Mouse (Mus musculus) limb, embryonic 10.5 days (tissue): ENCODE measurements at regions not wholly inside any gene's neighbourhood (a gene's known extent, or its start where the extent isn't known, plus 50 kb on each side); places are given as distances from the start of the nearest gene placed in this dataset.
A peak's percentile ranks its signal among the peaks of the same experiment; 100 is the strongest.

ENCODE experiments used
- DNase-seq: peaks from one replicate; pipeline ENCODE4 v3.0.0-alpha.2; 2017; ENCODE audit warnings: low spot score
- H3K27ac ChIP-seq: fragments of 300-500 bp; sonication (generic); 2 replicates; pipeline ENCODE4 v1.5.1; 2016; ENCODE audit warnings: mild to moderate bottlenecking
- H3K27me3 ChIP-seq: fragments of 300-500 bp; sonication (generic); 2 replicates; pipeline ENCODE4 v1.6.1; 2016; ENCODE audit warnings: low read depth, mild to moderate bottlenecking; ENCODE audit not compliant: poor library complexity, severe bottlenecking
- H3K36me3 ChIP-seq: fragments of 300-500 bp; sonication (generic); 2 replicates; pipeline ENCODE4 v1.6.1; 2016; ENCODE audit warnings: mild to moderate bottlenecking, moderate library complexity
- H3K4me1 ChIP-seq: fragments of 300-500 bp; sonication (generic); 2 replicates; pipeline ENCODE4 v1.6.1; 2016
- H3K4me3 ChIP-seq: fragments of 300-500 bp; sonication (generic); 2 replicates; pipeline ENCODE4 v1.5.1; 2016; ENCODE audit warnings: mild to moderate bottlenecking, moderate library complexity
- H3K9me3 ChIP-seq: fragments of 300-500 bp; sonication (generic); replicated peaks from 2 replicates; pipeline ENCODE4 v1.6.1; 2016; ENCODE audit warnings: mild to moderate bottlenecking
- WGBS: fragments of 180-500 bp; shearing (Covaris S2); methylation state at CpG from one replicate; pipeline ENCODE4 v1.1.7; 2016; 5-methylcytosine and 5-hydroxymethylcytosine counted together

DNA sequence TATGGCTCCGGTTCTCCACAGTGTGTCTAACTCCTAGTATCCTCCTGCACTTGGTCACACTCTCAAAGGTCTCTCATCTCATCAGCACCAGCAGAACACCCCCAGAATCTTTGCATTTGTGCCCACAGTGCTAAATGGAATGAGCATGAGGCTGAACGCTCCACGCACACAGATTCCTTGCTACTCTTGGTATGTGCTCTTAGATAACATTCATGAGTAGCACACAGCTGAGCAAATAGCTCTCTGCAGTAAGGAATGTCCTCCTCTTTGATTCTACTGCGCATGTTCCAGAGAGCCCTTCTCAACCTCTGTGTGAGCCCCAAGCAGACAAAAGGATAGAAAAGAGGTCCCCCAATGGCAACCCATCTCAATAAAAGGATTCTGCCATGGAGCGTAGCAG, 326.1 kb upstream of the Zfp637 start:
- 91% methylated on average over 5 of the region's 5 CpGs for WGBS
- Histone ChIP-seq H3K4me3 (no peak overlapping the region), H3K9me3 (no peaks in the 10 kb centered on the region), H3K27ac (no peak overlapping the region), H3K36me3 (no peaks in the 10 kb centered on the region), H3K4me1 (no peaks in the 10 kb centered on the region), H3K27me3 (no peaks in the 10 kb centered on the region)
- no peak for DNase-seq

DNA sequence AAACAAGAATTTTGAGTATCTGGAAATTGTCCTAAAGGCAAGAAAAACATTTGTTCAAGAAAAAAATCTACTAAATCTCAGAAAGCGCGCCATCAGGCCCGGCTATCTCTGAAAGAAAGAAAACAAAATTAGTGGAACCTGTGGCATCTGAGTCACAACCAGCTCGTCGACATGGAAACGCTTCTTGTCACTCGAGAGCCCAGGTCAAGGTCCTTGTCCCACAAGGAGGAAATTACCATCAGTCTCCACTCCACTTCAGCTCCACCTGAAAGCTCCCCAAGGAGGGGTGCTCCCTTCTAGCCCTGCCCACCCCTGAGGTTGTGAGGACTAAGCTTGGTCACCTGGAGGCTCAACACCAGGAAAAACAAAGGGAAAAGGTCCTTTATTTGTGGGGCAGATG, 324.1 kb upstream of the Zfp637 start:
- H3K27me3 ChIP-seq, result no peaks in the 10 kb centered on the region
- H3K36me3 ChIP-seq, result no peaks in the 10 kb centered on the region
- H3K4me3 ChIP-seq, result no peak overlapping the region
- H3K27ac ChIP-seq, result no peak overlapping the region
- DNase-seq, result no peak
- H3K9me3 ChIP-seq, result no peaks in the 10 kb centered on the region
- 86% methylated on average over 7 of the region's 7 CpGs for WGBS
- H3K4me1 ChIP-seq, result no peaks in the 10 kb centered on the region

DNA sequence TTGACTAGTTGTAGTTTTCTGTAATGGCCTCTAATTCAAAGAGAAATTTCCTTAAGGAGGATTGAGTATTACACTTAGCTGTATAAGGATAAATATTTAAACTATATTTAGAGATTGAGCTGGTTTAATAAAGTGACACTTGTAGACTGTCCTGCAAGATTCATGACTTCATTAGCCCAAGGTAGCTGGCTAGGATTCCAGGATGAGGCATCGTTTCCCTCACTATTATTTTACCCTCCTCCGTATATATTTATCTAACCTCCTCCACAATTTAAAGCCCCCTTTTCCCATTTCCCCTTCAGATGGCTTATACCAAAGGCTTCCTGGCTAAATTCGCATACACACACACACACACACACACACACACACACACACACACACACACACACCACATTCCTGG, 322.0 kb upstream of the Zfp637 start:
- Histone ChIP-seq H3K36me3 (no peaks in the 10 kb centered on the region), H3K27me3 (no peaks in the 10 kb centered on the region), H3K4me1 (no peaks in the 10 kb centered on the region), H3K4me3 (no peak overlapping the region), H3K27ac (no peak overlapping the region), H3K9me3 (no peaks in the 10 kb centered on the region)
- 83% methylated on average over 3 of the region's 3 CpGs for WGBS
- no peak for DNase-seq

DNA sequence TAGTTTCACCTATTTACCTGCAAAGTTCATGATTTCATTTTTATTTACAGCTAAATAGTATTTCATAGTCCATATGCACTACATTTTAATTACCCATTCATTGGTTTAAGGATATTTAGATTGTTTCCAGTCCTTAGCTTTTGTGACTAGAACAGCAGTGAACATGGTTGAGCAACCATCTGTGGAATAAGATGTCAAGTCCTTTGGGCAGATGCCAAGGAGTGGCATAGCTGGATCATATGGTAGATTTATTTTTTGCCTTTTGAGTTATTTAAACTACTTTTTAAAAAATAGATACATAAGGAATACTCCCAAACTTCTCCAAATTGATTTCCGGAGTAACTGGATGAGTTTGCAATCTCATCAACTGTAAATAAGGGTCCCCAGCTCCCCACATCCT, 321.5 kb upstream of the Zfp637 start:
- Histone ChIP-seq H3K4me1 (no peaks in the 10 kb centered on the region), H3K27ac (no peak overlapping the region), H3K27me3 (no peaks in the 10 kb centered on the region), H3K36me3 (no peaks in the 10 kb centered on the region), H3K4me3 (no peak overlapping the region), H3K9me3 (no peaks in the 10 kb centered on the region)
- 94% methylated on average over 1 of the region's 1 CpGs for whole genome bisulfite sequencing
- no peak for DNase-seq

DNA sequence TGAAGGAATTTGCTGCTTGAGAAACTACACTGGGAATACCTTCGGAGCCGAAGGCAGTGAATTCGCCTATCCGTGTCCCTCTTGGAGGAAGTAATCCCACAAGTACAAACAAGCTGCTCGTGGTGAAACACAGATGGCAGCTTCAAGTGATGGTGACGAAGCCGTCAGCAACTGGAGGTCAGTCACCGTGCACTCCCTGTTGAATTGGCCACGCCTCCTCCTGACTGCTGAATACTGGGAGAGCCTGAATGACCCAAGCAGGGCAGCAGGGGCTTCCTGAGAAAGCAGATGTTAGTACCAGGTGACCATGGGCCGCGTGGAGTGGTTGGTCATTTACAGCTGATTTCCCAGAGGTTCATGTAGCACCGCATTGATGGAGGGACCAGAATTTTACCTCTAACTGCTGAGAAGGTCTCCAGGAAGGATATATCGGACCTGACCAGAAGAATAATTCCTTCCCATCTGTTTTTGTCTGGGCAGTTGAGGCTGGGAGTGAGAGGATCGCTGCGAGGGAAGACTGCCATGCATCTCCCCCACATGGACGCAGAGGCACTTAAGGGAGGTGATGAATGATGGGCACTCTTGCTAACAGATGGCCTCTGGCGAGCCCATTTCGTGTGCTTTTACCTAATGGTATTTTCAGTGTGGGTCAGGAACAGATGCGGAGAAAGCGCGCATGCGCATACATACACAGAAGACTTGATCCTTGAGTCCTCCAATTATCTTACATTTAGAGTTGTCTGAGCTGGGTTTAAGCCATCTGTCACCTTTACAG, 314.6 kb upstream of the Zfp637 start:
- Histone ChIP-seq H3K4me3 (0 out of 2 replicates have a peak overlapping the region, but pooled peaks have one; percentile 4), H3K36me3 (no peaks in the 10 kb centered on the region), H3K27ac (peak overlapping the region; percentile 27), H3K27me3 (no peaks in the 10 kb centered on the region), H3K9me3 (no peaks in the 10 kb centered on the region), H3K4me1 (peaks cover 18% of the 10 kb centered on the region)
- DNase-seq, result peak; percentile 66
- WGBS, result 42% methylated on average over 22 of the region's 22 CpGs

DNA sequence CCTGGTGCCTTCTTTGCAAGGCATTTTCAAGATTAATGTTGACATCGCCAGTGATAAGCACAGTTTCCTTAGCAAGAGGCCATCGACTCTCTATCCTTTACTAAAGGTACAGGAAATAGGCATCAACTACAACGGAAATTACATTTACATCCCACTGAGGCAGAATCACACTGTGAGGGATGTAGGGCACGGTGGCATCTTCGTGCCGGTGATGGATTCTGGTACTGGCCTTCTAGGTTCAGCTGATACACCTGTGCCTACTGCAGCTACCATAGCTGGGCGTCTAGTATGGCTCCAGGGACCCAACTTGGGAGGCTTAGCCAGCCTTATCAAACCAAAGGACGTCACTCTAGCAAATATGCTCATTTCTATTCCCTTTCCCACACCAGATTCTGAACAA, 313.5 kb upstream of the Zfp637 start:
- no peaks in the 10 kb centered on the region for H3K36me3 ChIP-seq
- H3K9me3 ChIP-seq, result no peaks in the 10 kb centered on the region
- peaks cover 18% of the 10 kb centered on the region for H3K4me1 ChIP-seq
- H3K27ac ChIP-seq, result no peak overlapping the region
- no peak overlapping the region for H3K4me3 ChIP-seq
- H3K27me3 ChIP-seq, result no peaks in the 10 kb centered on the region
- WGBS, result 84% methylated on average over 8 of the region's 8 CpGs
- DNase-seq, result no peak

DNA sequence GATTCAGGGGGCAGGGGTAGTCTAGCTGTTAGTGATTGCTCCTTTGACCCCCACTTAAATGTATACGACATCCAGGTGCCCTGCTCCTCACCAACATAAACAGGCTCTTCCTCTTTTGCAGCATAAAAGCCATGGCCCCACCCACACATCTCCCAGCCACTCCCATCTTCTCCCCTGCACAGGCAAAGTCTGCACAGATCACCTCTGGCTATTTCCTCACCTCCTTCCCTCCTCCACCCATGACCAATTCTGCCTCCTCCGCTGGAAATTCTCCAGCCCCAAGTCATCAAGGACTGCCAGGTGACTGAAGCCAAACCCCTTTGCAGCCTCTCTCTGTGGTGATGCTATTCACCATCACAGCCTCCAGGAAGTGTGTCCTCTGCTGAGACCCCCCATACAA, 306.8 kb upstream of the Zfp637 start:
- no peaks in the 10 kb centered on the region for H3K36me3 ChIP-seq
- peaks cover 11% of the 10 kb centered on the region for H3K4me1 ChIP-seq
- no peaks in the 10 kb centered on the region for H3K9me3 ChIP-seq
- no peaks in the 10 kb centered on the region for H3K27me3 ChIP-seq
- 22% methylated on average over 2 of the region's 2 CpGs for WGBS
- H3K4me3 ChIP-seq, result no peak overlapping the region
- no peak overlapping the region for H3K27ac ChIP-seq
- DNase-seq, result no peak

DNA sequence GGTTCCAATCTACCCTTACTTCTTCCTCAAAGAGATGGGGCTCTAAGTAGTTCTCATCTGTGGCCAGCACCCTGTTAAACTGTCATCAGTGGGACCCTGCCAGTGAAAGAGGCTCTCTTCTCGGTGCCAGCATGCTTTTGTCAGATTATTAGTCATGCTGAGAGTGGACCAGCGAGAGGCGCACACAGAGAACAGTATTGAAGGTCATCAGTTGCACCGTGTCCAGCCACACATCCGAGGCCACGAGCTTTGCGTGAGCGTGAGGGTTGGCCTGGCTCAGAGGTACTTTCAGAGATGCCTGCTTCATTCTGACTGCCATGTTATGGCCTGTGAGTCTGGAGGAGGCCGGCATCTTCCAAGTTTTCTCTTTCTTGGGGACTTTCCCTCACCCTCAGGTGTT, 306.0 kb upstream of the Zfp637 start:
- H3K27me3 ChIP-seq, result no peaks in the 10 kb centered on the region
- no peak overlapping the region for H3K4me3 ChIP-seq
- H3K4me1 ChIP-seq, result peaks cover 11% of the 10 kb centered on the region
- H3K9me3 ChIP-seq, result no peaks in the 10 kb centered on the region
- no peak overlapping the region for H3K27ac ChIP-seq
- WGBS, result 88% methylated on average over 9 of the region's 9 CpGs
- no peak for DNase-seq
- no peaks in the 10 kb centered on the region for H3K36me3 ChIP-seq

DNA sequence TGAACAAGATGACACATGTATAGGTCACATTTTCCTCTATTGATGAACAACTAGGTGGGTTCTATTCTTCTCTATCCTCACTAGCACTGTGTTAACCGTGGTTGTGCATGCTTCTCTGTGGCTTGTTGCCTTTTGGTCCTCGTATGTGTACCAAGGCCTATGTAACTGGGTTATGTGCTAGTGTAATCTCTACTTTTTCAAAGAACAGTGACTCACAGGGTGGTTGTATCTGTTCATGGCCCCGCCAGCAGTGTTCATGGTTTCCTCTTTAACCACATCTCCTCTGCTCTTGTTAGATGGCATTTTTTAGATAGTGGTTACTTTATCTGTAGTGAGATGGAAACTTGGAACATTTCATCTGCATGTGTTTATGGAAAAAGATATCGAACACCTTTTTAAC, 304.9 kb upstream of the Zfp637 start:
- WGBS, result 92% methylated on average over 4 of the region's 4 CpGs
- no peak for DNase-seq
- Histone ChIP-seq H3K36me3 (no peaks in the 10 kb centered on the region), H3K27me3 (no peaks in the 10 kb centered on the region), H3K4me3 (no peak overlapping the region), H3K4me1 (peaks cover 11% of the 10 kb centered on the region), H3K27ac (no peak overlapping the region), H3K9me3 (no peaks in the 10 kb centered on the region)

DNA sequence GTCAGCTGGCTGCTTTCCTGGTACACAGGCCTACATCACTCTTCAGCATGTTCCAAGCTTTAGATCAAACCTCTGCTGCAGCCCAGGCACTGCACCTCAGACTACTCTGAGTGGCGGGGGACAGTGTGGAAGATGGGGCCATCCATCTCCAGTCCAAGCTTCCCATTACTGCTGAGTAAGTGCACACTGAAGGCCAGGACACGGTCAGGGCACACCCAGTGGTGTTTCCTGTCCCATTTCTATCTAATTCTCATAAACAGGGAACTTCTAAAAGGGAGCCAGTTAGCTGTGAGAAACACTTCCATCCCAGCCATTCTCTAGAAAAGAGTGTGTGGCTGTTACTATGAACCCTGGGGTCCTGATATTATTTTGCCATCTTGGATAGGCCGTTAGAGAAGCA, 298.5 kb upstream of the Zfp637 start:
- 82% methylated on average over 3 of the region's 3 CpGs for WGBS
- no peak overlapping the region for H3K4me3 ChIP-seq
- no peaks in the 10 kb centered on the region for H3K36me3 ChIP-seq
- H3K4me1 ChIP-seq, result no peaks in the 10 kb centered on the region
- no peak overlapping the region for H3K27ac ChIP-seq
- DNase-seq, result no peak
- no peaks in the 10 kb centered on the region for H3K27me3 ChIP-seq
- H3K9me3 ChIP-seq, result no peaks in the 10 kb centered on the region

DNA sequence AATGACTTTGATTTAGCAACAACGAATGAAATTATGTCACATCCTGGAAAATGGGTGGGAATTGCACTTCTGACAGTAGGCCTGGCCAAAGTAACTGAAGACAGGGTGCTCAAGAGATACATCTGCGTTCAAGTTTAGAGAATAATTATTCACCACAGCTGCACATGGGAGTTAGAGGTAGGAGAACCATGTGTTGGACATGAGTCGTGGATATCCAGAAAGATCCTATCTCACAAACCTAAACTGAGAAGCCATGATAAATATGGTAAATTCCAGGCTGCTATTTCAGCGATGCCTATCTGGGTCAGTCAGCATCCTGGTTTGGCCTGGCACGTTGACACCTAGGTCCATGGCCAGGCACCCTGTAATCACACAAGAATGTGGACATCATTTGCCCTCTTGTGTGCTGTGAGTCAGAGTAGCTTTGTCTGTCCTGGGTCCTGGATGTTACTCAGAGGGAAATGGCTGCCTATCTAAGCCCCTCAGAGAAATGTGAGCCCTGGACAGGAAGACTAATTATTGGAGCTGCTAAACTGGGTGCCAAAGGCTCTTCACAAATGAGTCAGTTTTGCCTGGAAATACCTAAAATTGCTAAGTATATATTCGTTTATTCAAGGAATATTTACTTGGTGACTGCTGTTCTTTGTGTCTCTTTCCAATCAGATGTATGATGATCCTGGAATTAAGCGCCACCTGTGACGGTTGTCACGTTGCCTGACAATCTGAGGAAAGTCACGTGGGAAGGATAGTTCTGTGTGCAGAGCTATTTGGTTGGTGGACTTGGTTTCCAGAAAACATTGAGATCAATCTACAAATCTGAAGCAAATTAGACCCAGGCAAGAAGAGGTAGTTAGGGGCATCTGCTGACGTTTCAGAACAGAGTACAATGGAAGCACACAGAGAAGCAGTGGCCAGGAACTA, 296.4 kb upstream of the Zfp637 start:
- 91% methylated on average over 11 of the region's 11 CpGs for WGBS
- H3K4me3 ChIP-seq, result no peak overlapping the region
- H3K27ac ChIP-seq, result no peak overlapping the region
- H3K36me3 ChIP-seq, result no peaks in the 10 kb centered on the region
- DNase-seq, result no peak
- no peaks in the 10 kb centered on the region for H3K4me1 ChIP-seq
- no peaks in the 10 kb centered on the region for H3K27me3 ChIP-seq
- H3K9me3 ChIP-seq, result no peaks in the 10 kb centered on the region

DNA sequence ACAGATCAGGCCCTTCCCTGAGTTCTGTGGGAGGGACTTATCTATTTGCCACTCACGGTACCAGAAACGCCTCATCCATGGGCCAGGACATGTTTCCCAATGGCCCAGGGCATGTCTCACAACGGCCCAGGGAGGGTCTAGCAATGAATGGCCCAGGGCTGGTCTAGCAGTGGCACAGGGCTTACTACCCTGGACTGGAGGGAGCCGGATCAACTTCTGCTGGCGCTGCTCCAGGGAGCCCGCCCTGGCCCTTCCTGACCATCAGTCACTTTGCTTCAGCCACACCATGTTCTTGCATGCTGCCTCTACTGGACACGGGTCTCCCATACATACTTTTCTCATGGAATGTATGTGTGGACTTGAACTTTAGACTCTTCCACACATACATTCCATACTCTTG, 290.1 kb upstream of the Zfp637 start:
- Histone ChIP-seq H3K4me1 (peaks cover 9% of the 10 kb centered on the region; the same call in 1 of the 2 replicates), H3K27me3 (no peaks in the 10 kb centered on the region), H3K9me3 (no peaks in the 10 kb centered on the region), H3K27ac (no peak overlapping the region), H3K4me3 (no peak overlapping the region), H3K36me3 (no peaks in the 10 kb centered on the region)
- DNase-seq, result no peak
- WGBS, result 90% methylated on average over 7 of the region's 7 CpGs

DNA sequence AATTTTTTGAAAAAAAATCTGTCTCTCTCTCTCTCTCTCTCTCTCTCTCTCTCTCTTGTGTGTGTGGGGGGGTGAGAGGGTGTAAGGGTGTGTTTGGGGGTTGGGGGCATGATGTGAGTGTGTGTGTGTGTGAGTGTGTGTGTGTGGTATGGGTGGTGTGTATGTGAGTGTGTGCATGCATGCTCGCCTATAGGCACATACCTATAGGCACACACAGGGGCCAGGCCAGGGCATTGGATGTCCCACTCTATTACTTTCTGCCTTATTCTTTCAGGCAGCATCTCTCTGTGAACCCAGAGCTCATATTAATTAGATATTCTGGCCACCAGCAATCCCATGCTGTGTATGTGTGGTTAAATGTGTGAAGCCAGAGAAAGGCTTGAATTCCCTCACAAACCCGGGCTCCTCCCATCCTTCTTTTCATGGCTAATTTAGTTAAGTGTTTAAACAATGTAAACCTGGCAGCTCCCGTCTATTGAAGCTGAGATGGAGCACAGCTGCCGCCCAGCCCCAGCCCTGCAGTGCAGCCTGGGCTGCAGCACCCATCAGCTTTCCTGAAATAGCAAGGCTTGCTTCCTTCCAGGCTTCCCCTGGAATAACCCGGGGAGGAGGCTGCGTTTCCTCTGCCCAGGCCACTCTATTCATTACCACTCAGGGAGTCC, 288.8 kb upstream of the Zfp637 start:
- H3K4me3 ChIP-seq, result no peak overlapping the region
- no peak for DNase-seq
- H3K9me3 ChIP-seq, result no peaks in the 10 kb centered on the region
- peaks cover 9% of the 10 kb centered on the region; the same call in 1 of the 2 replicates for H3K4me1 ChIP-seq
- WGBS, result 39% methylated on average over 6 of the region's 6 CpGs
- no peaks in the 10 kb centered on the region for H3K27me3 ChIP-seq
- 0 out of 2 replicates have a peak overlapping the region, but pooled peaks have one; percentile 14 for H3K27ac ChIP-seq
- no peaks in the 10 kb centered on the region for H3K36me3 ChIP-seq
